Mouse (Mus musculus) gastrocnemius, adult 2 months (tissue): ENCODE data around the gene Mroh8. TPM values are rescaled to one million over a fixed set of nuclear protein-coding genes. Genes with fewer than 3 reads are reported as not detected.

Experiments used
- DNase-seq: peaks from one replicate; pipeline ENCODE4 v3.0.0; 2022
- H3K27ac ChIP-seq: fragments of 200-600 bp; 2 replicates; pipeline ENCODE4 v1.8.1; 2022; ENCODE audit warnings: mild to moderate bottlenecking
- H3K4me3 ChIP-seq: fragments of 200-600 bp; 2 replicates; pipeline ENCODE4 v1.8.1; 2022; ENCODE audit warnings: mild to moderate bottlenecking, moderate library complexity
- CTCF ChIP-seq: fragments of 200-600 bp; IDR thresholded peaks from 2 replicates; pipeline ENCODE4 v1.8.1; 2022; ENCODE audit warnings: antibody characterized with exemption, mild to moderate bottlenecking, moderate library complexity
- intact Hi-C: fragments of 180-260 bp; cut with DNase I; formaldehyde crosslinking; loops from one replicate; pipeline ENCODE4 v1.15.1; 2025
- total RNA-seq, 2 experiments: library from RNA; stranded (reverse); gene quantifications; 2 replicates each; pipeline ENCODE4 v1.2.3; 2021

Mroh8 gene
- total RNA-seq, 2 experiments from 2014 or later, result 0.46 to 1.1 TPM

GRCm38 (mm10) chr2:157308273-157308917 is 29.0 kb upstream of the Mroh8 start:
- Histone ChIP-seq H3K27ac (no peak overlapping the region), H3K4me3 (no peak overlapping the region)
- intact Hi-C loops, result no loop called here
- no peak for TF ChIP-seq CTCF
- no peak for DNase-seq

- no peak overlapping the region for H3K4me3 ChIP-seq
- H3K27ac ChIP-seq, result no peak overlapping the region
- intact Hi-C loops, result no loop called here
These were observed 28.4 kb upstream of the Mroh8 start for GRCm38 (mm10) chr2:157307715-157308265.

GRCm38 (mm10) chr2:157306091-157307032 is 27.0 kb upstream of the Mroh8 start:
- no peak for DNase-seq
- Histone ChIP-seq H3K27ac (no peak overlapping the region), H3K4me3 (no peak overlapping the region)
- TF ChIP-seq CTCF, result no peak
- intact Hi-C loops, result no loop called here

More at GRCm38 (mm10) chr2:157307715-157308265, 28.4 kb upstream of the Mroh8 start:
- no peak for TF ChIP-seq CTCF
- DNase-seq, result peak; percentile 51

GRCm38 (mm10) chr2:157303096-157303495 is 23.7 kb upstream of the Mroh8 start:
- no peak for DNase-seq
- Histone ChIP-seq H3K27ac (no peak overlapping the region), H3K4me3 (no peak overlapping the region)
- intact Hi-C loops, result no loop called here
- no peak for TF ChIP-seq CTCF

- Histone ChIP-seq H3K27ac (no peak overlapping the region), H3K4me3 (no peak overlapping the region)
- intact Hi-C loops, result no loop called here
- DNase-seq, result no peak
- no peak for TF ChIP-seq CTCF
These were observed 20.7 kb upstream of the Mroh8 start for GRCm38 (mm10) chr2:157300051-157300450.

- no peak overlapping the region for H3K4me3 ChIP-seq
- no peak overlapping the region for H3K27ac ChIP-seq
- TF ChIP-seq CTCF, result no peak
- no peak for DNase-seq
- intact Hi-C loops, result loop anchor here (5.0 kb wide), 1 partner anchor 36 kb away; no protein-coding TSS in a partner anchor
These were observed 16.8 kb upstream of the Mroh8 start for GRCm38 (mm10) chr2:157296105-157296689.

- intact Hi-C loops, result loop anchor here (5.0 kb wide), 1 partner anchor 280 kb away; the partner anchor contains the start of gene Blcap
- peak; percentile 78 for DNase-seq
- peak; percentile 89; the same call in 1 of the 2 replicates for TF ChIP-seq CTCF
- Histone ChIP-seq H3K27ac (no peak overlapping the region), H3K4me3 (no peak overlapping the region)
These were observed 12.7 kb upstream of the Mroh8 start for GRCm38 (mm10) chr2:157292093-157292492.

- no peak for TF ChIP-seq CTCF
- intact Hi-C loops, result no loop called here
- Histone ChIP-seq H3K4me3 (no peak overlapping the region), H3K27ac (no peak overlapping the region)
- DNase-seq, result no peak
These were observed 9.6 kb upstream of the Mroh8 start for GRCm38 (mm10) chr2:157288996-157289395.

GRCm38 (mm10) chr2:157287542-157287941 is 8.2 kb upstream of the Mroh8 start:
- TF ChIP-seq CTCF, result peak; percentile 78
- intact Hi-C loops, result no loop called here
- peak overlapping the region; percentile 40; the same call in 1 of the 2 replicates for H3K27ac ChIP-seq
- H3K4me3 ChIP-seq, result peak overlapping the region; percentile 34; the same call in 1 of the 2 replicates
- DNase-seq, result peak; percentile 50

- DNase-seq, result no peak
- intact Hi-C loops, result no loop called here
- no peak overlapping the region for H3K27ac ChIP-seq
These were observed 4.0 kb upstream of the Mroh8 start for GRCm38 (mm10) chr2:157283321-157283720.

GRCm38 (mm10) chr2:157278717-157279415 is 483 bp downstream of the Mroh8 start, which contains the start of gene Rpn2:
Gene Rpn2, plus strand, starts transcription at chr2:157279017.
- H3K27ac ChIP-seq, result peak within 1 kb of the TSS; percentile 99
- intact Hi-C loops, result loop anchor here (5.0 kb wide), 2 partner anchors 77 to 288 kb away; partner anchors contain the start of gene Rbl1
- TF ChIP-seq CTCF, result peak; percentile 13; the same call in 1 of the 2 replicates
- H3K4me3 ChIP-seq, result peak within 1 kb of the TSS; percentile 85
- peak; percentile 98 for DNase-seq

More at GRCm38 (mm10) chr2:157283321-157283720, 4.0 kb upstream of the Mroh8 start:
- TF ChIP-seq CTCF, result no peak
- no peak overlapping the region for H3K4me3 ChIP-seq
